Mouse (Mus musculus): Measurements from ENCODE around the gene Slc30a7. TPM values are rescaled to one million over a fixed set of nuclear protein-coding genes. Genes with fewer than 3 reads are reported as not detected.
A peak's percentile ranks its signal among the peaks of the same experiment; 100 is the strongest.

Gene Slc30a7
- total RNA-seq (2015) (32.3 and 33.2 TPM in 2 replicates), total RNA-seq (2017) (65.1 and 66.7 TPM in 2 replicates)

DNA sequence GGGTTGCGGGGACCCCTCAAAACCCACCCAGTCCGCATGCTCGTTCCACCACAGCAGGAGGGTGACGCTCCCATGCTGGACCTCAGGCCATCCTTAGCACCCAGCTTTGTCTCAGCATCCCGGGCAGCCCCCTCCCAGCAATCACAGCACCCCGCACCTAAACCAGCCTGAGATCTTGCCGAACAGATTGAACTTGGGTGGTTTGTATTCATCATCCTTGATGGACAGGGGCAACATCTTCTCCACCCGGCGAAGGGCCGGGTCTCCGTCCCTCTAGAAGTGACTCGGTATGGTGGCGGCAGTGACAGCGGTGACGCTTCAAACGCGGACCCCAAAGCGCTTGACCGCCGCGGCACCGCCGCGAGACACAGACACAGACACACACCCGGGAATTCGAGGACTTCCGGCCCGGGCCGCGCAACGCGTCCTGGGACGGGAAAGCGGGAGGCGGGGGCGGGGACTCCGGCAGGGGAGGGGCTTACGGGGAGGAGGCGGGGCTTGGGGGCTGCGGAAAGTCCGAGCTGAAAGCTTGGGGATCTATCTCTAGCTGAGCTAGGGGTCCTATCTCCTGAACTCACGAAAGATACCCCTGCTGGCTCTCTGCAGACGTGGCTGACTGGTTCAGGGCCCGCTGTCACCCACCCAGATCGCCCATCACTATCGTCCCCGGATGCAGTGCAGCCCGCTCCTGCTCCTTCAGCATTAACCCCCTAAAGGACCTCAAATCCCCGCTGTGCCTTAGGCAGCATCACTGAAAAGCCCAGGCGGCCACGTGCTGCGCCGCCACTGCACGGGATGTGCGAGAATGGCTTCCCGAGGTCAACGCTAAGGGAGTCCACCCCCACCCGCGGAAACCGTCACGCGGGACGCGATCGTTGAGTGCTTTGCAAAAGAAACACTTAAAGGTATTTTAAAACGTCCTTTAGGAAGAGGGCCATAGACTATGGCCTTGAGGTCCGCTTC lies at the start of gene Slc30a7, which contains the start of gene Extl2:
Slc30a7 (minus strand) TSS at position 429 of the 963 bp plus-strand sequence.
Extl2 (plus strand) TSS at position 485 of the 963 bp plus-strand sequence.
- peak; percentile 62 for ATAC-seq (ENCODE audit: poor library complexity, severe bottlenecking)

DNA sequence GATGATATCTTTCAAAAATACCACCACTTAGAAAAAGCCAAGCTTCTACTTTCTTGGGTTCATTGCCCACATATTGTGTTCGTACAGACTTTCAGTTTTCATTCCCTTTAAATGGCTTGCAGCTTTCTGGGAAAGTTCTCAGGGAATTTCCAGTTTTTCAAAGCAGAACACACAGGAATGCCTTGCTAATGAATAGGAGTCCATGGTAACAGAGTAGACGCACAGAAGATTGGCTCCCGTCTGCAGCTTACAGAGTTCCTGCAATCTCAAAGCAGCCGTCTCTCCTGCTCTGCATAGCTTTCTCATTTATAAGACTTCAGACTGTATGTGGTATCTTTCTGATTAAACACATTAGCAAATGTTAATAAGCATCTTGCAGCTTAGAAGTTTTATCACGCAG lies 39.8 kb upstream of the Slc30a7 start:
- no peak for ATAC-seq (ENCODE audit: poor library complexity, severe bottlenecking)

DNA sequence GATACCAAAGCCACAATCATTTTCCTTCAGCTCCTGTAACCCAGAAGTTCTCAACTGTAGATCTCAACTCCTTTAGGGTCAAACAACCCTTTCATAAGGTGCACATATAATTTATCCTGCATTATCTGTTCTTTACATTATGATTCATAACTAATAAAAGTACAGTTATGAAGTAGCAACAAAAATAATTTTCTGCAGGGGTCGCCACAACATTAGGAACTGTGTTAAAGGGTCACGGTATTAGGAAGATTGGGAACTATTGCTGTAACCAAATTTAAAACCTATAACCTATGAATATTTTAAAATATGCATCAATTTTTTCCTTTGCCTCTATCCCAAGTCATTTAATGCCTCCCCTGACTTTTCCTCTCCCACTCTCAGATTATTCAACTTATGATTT lies 38.8 kb upstream of the Slc30a7 start:
- ATAC-seq (ENCODE audit: poor library complexity, severe bottlenecking): no peak

DNA sequence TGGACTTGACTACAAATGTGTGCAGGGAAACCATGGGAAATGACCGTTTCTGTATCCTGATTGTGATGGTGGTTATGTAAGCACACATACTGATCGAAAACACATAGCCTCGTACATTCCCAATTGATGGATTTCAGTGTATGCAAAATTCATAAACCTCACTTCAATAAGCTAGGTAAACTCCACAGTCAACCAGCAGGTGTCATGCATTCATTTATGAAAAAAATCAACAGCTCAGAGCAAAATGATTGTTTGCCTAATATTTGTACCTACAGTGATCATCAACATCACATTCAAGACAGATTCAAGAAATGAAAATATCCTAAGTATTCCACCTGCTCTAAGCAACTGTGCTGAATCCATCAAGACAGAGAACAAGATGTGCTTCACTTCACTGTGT lies 33.6 kb upstream of the Slc30a7 start:
- no peak for ATAC-seq (ENCODE audit: poor library complexity, severe bottlenecking)

DNA sequence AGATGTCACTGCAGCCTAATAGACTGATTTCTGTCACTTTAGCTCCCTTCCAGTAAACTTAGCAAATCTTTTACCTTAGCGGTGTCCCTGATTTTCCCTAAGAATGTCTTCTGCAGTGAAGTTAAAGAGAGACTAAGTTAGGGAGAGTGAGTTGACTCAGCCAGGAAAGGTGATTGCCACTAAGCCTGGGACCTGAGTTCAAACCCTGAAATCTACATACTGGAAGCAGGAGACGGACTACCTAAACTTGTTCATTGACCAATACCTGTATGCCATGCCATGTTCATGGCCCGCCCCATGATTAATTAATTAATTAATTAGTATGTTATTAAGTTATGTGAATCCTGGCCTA lies 26.6 kb upstream of the Slc30a7 start:
- ATAC-seq (ENCODE audit: poor library complexity, severe bottlenecking): 0 out of 2 replicates have a peak, but pooled peaks have one; percentile 52

- ATAC-seq (ENCODE audit: poor library complexity, severe bottlenecking): no peak; the same call in 1 of the 2 replicates
Observed at GRCm38 (mm10) chr3:116033218-116033870, 26.1 kb upstream of the Slc30a7 start.

- ATAC-seq (ENCODE audit: poor library complexity, severe bottlenecking): no peak
Observed at GRCm38 (mm10) chr3:116030152-116030788, 23.1 kb upstream of the Slc30a7 start.

DNA sequence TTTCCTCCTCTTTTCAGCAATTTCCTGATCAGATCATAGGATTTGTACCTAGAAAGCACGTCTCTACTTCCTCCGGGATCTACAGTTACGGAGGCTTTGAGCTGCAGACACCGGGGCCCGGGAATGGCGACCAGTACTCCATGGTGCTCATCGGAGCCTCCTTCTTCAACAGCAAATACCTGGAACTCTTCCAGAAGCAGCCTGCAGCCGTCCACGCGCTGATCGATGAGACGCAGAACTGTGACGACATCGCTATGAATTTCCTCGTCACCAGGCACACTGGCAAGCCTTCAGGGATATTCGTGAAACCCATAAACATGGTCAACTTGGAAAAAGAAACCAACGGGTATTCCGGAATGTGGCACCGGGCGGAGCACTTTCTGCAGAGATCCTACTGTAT lies 19.8 kb upstream of the Slc30a7 start:
- no peak for ATAC-seq (ENCODE audit: poor library complexity, severe bottlenecking)

- no peak for ATAC-seq (ENCODE audit: poor library complexity, severe bottlenecking)
Observed at GRCm38 (mm10) chr3:116025701-116026100, 18.5 kb upstream of the Slc30a7 start.

DNA sequence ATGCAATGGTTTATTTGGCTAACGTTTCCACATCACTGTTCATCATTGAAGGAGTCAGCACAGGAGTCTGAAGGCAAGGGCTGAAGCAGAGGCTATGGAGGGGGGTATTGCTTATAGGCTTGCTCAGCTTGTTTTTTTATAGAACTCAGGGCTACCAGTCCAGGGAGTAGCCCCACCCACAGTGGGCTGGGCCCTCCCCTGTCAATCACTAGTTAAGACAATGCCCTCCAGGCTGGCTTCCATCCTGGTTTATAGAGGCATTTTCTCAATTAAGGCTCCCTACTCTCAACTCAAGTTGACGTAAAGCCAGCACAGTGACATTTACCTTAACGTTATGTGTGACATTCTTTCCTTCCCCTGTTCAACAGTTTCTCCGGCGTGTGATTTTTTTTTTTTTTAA lies 17.5 kb upstream of the Slc30a7 start:
- ATAC-seq (ENCODE audit: poor library complexity, severe bottlenecking): no peak

- ATAC-seq (ENCODE audit: poor library complexity, severe bottlenecking): no peak
Observed at GRCm38 (mm10) chr3:116024236-116024635, 17.0 kb upstream of the Slc30a7 start.

DNA sequence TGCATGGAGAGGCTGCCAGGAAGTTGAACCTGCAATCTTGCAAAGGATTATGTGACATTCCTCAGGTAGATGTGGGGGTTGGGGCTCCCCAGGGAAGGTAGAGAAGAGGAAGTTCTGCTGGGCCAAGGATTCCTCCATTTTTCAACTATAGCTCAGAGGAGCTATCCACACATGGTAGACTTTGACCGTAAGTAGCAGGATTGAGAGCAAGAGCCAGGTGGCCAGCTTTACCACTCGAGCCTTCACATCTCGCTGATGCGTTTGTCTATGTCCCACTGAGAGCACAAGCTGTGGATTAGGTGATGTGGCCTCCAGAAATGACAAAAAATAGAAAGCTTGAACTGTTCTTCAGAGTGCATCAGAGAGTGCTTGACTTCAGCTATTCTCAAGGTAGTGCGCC lies 11.9 kb upstream of the Slc30a7 start:
- no peak for ATAC-seq (ENCODE audit: poor library complexity, severe bottlenecking)

GRCm38 (mm10) chr3:116018606-116019005 lies 11.4 kb upstream of the Slc30a7 start:
- ATAC-seq (ENCODE audit: poor library complexity, severe bottlenecking): no peak

DNA sequence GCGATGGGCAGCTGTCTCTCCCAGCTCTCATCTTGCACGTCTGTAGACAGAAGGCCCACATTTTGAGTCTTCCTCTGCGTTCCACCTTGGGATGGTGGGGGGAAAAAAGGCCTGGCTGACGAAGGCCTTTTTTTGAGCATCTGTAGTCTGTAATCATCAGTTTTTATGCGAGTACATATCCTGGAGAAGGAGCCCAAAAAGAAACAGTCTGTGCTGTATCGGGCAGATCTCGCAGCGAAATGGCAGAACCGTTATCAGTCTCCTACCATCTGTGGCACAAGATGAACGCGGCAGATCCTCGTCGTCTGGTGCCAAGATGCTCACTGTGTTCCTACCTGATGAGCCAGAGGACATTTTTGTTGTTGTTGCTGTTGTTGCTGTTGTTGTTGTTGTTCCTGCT lies 8.9 kb upstream of the Slc30a7 start:
- no peak for ATAC-seq (ENCODE audit: poor library complexity, severe bottlenecking)

DNA sequence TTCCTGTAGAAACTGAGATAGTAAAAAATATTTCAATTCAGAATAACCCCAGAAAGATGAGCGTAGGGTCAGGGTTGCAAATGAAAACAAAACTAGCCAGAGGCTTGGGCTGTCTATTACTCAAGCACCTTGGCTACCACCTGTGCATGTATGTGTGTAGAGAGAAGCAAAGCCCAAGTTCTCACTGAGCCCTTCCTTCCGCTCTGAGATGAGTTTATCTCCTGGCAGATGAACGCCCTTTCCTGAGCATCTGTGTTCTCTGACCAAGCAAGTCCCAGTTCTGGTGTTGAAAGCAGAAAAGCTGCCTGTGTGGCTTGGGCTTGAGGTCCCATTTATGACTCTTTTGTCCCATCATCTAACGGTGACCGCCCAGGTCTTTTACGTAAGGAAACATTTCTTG lies 7.7 kb upstream of the Slc30a7 start:
- no peak for ATAC-seq (ENCODE audit: poor library complexity, severe bottlenecking)

DNA sequence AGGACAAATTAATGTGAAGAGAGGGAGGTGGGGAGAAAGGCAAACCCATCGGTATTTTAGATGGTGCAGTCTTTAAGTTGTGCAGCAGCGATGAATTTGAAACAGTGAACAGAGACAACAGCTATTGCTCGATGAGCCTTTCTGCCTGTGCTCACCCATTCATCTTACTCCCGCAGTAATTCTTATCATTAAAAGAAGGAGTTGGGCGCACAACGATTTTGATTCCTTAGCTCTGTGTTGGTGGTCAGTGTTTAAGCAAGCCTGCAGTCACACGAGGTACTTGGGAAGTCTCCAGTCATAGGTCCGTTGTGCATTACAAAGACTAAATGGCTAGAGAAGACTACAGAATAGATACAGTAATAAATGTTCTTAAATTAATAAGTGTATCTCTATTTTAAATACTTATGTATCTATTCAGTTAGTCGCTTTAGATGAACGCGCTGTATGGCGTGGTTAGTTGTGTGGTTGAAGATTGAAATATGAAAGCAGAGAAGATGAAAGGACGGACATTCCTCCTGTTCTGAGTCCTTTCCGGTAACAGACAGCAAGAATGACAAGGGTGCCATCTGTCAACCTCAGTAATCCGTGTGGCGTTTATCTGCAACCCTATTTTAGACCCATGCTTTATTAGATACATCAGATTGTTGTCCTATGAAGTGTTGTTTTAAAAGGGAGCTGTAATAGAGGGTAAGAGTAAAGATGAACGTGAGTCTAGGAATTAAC lies 2.6 kb upstream of the Slc30a7 start:
- ATAC-seq (ENCODE audit: poor library complexity, severe bottlenecking): no peak

DNA sequence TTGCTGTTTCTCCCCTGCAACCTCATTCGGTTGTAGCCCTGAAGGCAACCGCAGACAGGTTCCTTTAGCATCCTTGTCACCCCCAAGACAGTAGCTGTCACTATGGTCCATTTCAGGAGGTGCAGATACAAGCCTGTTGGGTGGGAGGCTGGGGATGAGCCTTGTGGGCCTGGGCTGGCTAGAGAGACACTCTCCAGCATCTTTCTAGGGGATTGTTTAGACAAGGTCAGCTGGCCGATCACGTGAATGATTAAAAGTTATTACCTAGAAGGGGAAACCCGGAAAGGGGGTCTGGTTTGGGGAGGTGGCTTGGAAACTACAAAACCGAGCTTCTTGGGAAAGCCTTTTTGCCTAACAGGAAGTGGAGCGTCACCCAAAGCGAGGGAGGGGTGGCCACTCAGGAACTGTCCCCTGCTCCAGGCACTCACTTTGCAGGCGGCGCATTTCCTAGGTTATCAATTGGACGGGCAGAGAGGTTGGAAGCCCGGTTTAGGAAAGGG lies 785 bp upstream of the Slc30a7 start:
- peak; percentile 67 for ATAC-seq (ENCODE audit: poor library complexity, severe bottlenecking)

- peak; percentile 69 for ATAC-seq (ENCODE audit: poor library complexity, severe bottlenecking)
Observed at GRCm38 (mm10) chr3:116006284-116006977, 775 bp downstream of the Slc30a7 start.

DNA sequence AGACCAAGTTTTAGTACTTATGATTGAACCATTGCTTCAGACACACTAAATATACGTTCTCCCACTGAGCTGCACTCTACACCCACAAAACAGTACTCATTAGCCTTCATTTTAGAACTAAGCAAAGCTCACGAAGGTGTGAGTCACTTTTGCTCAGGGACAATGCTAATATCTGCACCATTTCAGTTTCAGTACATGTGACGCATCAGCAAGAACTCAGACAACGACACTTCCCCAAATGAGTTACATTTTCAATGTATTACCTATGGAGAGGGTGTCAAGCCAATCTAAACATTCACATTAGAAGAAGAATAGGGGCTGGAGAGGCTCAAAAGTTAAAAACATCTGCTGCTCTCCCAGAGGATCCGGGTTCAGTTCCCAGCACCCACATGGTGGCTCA lies 10.3 kb downstream of the Slc30a7 start:
- ATAC-seq (ENCODE audit: poor library complexity, severe bottlenecking): peak; percentile 57; the same call in 1 of the 2 replicates

- ATAC-seq (ENCODE audit: poor library complexity, severe bottlenecking): no peak
Observed at GRCm38 (mm10) chr3:115993025-115993424, 14.2 kb downstream of the Slc30a7 start.

Data from megakaryocyte, adult 5-6 weeks (primary cell).